Mouse (Mus musculus) layer of hippocampus, postnatal 36 days (tissue): ENCODE measurements around the gene Fam187a. TPM values are rescaled to one million over a fixed set of nuclear protein-coding genes. Genes with fewer than 3 reads are reported as not detected.
A peak's percentile ranks its signal among the peaks of the same experiment; 100 is the strongest.

ENCODE experiments used
- DNase-seq, 2 experiments: peaks; one replicate each; pipeline ENCODE4 v3.0.0; 2022
- total RNA-seq, 2 experiments: library from RNA; stranded (reverse); gene quantifications; 2 replicates each; pipeline ENCODE4 v1.2.3; 2021

Gene Fam187a
- not detected for total RNA-seq

DNA sequence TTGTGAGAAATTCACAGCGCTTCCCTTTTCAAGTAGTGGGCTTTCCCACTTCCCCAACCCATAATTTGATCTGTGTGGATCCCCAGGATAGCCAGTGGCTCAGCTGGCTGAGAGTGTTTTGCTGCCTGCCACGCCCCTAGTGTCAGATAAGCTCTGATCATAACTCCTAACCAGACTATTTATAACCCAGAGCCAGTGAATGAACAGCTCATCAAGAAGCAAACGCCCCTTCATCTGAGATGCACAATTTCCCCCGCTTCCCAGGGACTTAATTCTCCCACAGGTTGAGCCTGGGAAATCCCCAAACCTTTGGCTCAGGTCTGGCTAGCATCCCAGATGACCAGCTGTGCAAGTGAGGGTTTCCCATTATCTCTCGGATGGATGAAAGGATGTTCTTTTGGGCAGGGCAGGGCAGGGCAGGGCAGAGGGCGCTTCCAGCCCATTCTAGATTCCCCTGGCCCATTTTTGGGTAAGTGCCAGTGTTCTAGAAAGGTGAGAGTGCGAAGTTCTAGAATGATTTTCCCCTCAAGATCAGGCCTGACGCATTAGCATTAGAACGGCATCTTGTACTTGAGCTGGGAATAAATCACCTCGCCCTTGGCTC lies at the start of gene Fam187a:
Fam187a (plus strand) TSS at position 554 of the 604 bp plus-strand sequence.
- DNase-seq = no peak

DNA sequence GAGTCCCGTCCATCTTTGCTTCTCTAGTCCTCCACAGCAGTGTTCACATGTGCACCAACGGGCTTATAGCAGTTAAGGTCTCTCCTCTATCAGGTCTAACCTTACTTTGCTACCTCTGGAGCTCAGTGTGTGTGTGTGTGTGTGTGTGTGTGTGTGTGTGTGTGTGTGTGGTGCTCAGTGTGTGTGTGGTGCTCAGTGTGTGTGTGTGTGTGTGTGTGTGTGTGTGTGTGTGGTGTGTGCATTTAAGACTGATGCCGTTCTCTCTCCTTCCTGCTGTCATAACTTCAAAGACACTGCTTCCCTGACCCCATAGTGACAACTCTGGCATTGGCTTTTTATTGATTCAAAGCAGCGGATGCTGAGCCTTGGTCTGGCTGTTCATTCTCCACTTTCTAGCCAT lies 49.4 kb upstream of the Fam187a start, which contains the start of gene Higd1b:
Higd1b (plus strand) TSS at position 301 of the 400 bp plus-strand sequence.
- no peak for DNase-seq

DNA sequence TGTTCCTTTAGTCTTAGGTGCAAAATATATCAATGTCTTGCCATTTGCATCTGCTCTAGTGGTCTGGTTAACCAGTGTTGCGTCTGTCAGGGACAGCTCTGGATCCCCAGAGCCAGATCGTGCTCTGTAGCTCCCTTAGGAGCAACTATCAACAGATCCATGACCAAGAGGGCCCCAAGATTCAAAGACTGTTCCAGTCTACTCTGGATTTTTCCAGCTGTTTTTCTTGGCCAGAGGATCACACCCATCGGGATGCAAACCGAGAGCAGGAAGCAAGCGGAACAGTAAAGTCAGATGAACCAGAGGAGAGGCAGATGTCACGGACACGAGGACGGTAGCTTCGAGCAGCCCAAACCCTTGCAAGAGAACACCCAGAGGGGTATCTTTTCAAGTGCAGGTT lies 48.8 kb upstream of the Fam187a start:
- no peak for DNase-seq

GRCm38 (mm10) chr11:102837385-102837784 lies 47.6 kb upstream of the Fam187a start:
- no peak for DNase-seq

- DNase-seq = no peak
Observed at GRCm38 (mm10) chr11:102838126-102838525, 46.8 kb upstream of the Fam187a start.

- no peak for DNase-seq
Observed at GRCm38 (mm10) chr11:102838616-102839150, 46.3 kb upstream of the Fam187a start.

DNA sequence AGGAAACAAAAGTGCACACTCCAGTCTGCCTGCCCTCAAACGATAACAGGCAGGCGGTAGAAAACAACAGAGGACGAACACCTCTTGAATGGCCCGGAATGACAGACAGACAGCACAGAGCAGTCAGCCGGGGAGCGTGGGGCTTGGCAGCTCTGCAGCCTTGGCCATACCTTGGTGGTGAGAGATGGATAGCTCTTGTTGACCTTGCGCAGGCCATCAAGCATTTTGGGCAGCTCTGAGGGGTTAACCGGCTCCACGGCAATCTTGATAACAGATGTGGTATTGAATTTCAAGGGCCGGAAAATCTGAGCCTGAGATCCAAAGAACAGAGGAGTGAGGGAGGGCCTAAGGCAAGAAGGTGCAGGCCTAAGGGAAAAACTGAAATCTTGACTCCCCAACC lies 39.0 kb upstream of the Fam187a start:
- no peak for DNase-seq

DNA sequence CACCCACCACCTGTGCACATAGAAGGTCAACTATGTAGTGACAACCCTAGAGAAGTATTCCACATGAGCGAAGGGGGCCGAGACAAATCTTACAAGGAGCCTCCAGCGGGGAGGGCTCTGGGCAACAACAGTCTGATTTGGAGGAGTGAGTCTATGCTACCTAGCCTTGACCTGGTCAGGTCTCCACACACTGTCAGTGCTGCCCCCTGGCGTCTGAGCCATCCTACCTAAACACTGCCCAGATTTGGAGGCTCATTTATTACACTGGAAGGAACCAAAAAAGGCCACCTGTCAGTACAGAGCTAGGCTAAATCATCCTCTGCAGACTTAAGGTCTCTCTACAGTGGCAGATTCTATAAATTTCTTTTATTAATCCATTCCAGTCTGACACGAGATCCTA lies 33.1 kb upstream of the Fam187a start:
- no peak for DNase-seq

DNA sequence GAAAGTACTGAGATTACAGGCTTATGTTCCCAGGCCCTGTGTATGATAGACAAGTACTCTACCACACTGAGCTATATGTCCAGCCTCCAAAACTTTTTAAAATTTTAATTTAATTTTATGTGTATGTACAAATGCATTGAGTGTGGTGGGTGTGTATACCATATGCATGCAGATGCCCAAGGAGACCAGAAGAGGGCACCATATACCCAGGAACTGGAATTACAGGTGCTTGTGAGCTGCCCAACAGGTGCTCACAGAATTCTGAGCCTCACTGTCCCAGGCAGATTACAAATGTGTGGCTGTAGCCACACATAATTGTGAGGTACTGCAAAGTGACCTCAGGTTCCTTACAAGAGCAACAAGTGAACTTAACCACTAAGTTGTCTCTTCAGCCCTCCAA lies 31.2 kb upstream of the Fam187a start:
- no peak for DNase-seq

GRCm38 (mm10) chr11:102855941-102856340 lies 29.0 kb upstream of the Fam187a start:
- DNase-seq = no peak

DNA sequence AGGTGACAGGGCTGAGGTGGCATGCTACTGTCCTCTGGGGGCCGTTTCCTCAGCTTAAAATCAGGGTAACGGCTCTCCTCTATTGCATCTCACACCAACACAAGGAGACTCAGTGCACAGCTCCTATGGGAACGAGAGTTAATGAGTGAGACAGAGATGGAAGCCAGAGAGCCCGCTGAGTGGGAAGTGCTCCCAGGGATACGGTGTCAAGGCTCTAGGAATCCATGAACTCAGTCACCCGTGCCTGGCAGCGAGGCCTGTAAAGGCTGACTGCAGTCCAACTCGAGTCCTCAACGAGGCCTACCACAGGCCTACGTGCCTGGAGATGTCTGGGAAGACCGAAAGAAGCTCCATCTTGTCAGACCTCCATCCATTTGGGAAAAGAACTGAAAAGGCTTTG lies 26.0 kb upstream of the Fam187a start:
- DNase-seq = no peak

GRCm38 (mm10) chr11:102859933-102860332 lies 25.0 kb upstream of the Fam187a start:
- no peak for DNase-seq

DNA sequence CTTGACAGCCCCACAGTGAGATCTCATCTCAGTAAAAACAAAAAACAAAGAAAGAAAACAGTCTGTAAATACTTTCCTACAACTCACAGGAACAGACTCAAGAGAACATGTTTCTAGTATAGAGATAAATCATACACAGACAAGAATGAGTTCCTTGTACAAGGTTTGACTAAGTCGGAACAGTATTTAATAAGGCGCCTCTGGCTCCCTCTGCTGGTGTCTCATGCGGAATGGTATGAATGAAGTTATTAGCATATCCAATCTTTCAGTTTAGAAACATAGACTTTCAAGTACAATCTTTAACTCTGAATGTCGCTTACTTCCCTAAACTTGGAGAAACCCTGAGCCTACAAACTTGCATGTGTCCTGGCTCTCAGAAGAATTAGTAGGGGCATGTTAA lies 20.7 kb upstream of the Fam187a start:
- peak in 1 of 2 experiments; percentile 36 for DNase-seq

GRCm38 (mm10) chr11:102874801-102875334 lies 10.1 kb upstream of the Fam187a start:
- DNase-seq = peak in 1 of 2 experiments; percentile 49

GRCm38 (mm10) chr11:102879558-102879957 lies 5.4 kb upstream of the Fam187a start:
- no peak for DNase-seq

- DNase-seq = peak; percentile 93 to 94
Observed at GRCm38 (mm10) chr11:102880585-102881313, 4.2 kb upstream of the Fam187a start, which contains the start of the genes Eftud2 and Ccdc103. Gene Eftud2, minus strand, starts transcription at chr11:102880985. Gene Ccdc103, plus strand, starts transcription at chr11:102881204.

DNA sequence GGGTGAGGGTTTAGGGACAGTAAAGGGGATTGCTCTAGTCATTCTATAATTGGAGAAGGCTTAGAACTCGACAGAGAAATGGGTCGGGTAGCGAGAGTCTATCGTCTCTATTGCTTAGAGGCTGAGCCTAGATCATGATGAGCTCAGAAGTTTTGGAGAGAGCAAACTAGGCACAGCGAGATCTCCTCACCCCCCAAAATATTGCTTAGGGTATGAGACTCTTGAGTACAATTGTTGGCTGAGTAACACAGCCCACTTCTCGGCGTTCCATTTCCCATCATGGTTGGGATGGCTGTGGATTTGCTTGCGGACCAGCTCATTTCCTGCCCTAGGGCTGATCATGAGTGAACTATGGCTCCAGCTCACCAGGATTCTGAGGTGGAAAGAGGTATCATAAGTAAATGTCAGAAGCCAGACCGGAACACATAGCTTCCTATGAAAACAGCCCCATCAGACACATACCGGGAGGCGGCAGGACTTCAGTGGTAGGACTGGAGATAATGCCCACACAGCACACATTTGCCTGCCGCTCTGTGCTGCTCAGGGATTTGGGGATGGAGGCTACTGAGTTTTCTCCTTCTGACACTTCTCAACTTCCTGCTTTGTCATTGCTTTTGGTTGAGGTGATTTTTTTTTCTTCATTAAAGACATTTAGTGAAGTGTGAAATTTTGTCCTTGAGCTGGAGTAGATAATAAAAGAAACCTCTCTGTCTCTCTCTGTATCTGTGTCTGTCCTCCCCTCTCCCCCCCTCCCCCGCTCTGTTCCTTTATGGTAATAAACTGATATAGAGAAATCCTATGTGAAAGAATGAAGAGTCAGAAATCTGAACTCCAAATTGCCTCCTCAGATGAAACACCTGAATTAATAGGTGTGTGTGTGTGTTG lies 3.4 kb upstream of the Fam187a start:
- DNase-seq = no peak

GRCm38 (mm10) chr11:102887433-102887832 lies 2.5 kb downstream of the Fam187a start:
- DNase-seq = no peak

DNA sequence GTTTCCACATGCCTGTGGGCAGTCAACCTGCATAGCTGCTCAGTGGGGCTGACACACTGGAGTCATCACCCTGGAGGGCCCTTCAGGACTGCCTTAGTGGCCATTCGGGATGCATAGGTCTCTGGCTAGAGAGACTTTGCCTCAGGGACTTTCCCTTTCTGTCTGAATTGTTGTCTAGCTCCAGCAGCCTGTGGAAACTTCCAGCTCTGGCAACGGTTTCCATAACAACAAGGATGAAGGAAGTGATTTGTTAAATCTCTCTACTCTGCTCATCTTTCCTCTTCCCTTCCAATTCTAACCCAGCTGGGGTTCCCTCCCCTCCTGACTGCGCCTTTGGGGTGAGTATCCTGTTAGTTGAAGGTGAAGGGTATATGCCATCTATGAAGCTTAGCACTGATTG lies 3.2 kb downstream of the Fam187a start:
- DNase-seq = peak; percentile 55 to 65

DNA sequence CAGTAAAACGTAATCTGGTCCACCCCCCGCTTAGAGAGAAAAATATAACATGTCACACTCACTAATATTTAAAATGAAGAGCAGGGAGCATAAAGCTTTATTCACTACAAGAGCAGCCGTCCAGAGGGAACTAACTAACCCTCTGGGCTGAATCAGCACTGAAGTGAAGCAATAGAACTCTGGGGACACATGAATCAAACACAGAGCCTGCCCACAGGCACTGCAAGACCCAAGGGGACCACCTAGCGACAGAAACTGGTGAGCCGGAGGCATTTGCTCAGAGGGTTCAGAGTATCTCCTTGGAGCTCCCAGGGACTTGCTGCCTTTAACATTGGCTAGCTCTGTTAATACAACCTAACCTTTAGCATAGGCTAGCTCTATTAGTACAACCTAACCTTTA lies 5.1 kb downstream of the Fam187a start:
- DNase-seq = no peak

GRCm38 (mm10) chr11:102893015-102893651 lies 8.2 kb downstream of the Fam187a start:
- no peak for DNase-seq

- no peak for DNase-seq
Observed at GRCm38 (mm10) chr11:102894716-102895115, 9.7 kb downstream of the Fam187a start.
